Mouse (Mus musculus): ENCODE measurements at regions not wholly inside any gene's neighbourhood (a gene's known extent, or its start where the extent isn't known, plus 50 kb on each side); places are given as distances from the start of the nearest gene placed in this dataset.

- no peak overlapping the region for H3K4me3 ChIP-seq (replicated peaks; ENCODE audit: low read length)
- H3K36me3 ChIP-seq (ENCODE audit: insufficient read depth, low read length), result no peaks in the 10 kb centered on the region
- H3K9me3 ChIP-seq (ENCODE audit: low read length), result no peaks in the 10 kb centered on the region
- H3K27me3 ChIP-seq (ENCODE audit: insufficient read depth, low read length), result no peaks in the 10 kb centered on the region
- no peaks in the 10 kb centered on the region for H3K4me1 ChIP-seq (replicated peaks; ENCODE audit: low read depth, low read length)
- TF ChIP-seq CTCF (conservative IDR thresholded peaks at IDR 0.05; ENCODE audit: low read length), result no peak
- no peak for TF ChIP-seq POU5F1 (IDR thresholded peaks at IDR 0.05; ENCODE audit: borderline replicate concordance, low read length)
- TF ChIP-seq NANOG (IDR thresholded peaks at IDR 0.05; ENCODE audit: borderline replicate concordance, low read length), result no peak
Observed at GRCm38 (mm10) chr8:7760987-7761386, 900.1 kb downstream of the Efnb2 start.

- TF ChIP-seq POU5F1 (IDR thresholded peaks at IDR 0.05; ENCODE audit: borderline replicate concordance, low read length) (no peak), CTCF (conservative IDR thresholded peaks at IDR 0.05; ENCODE audit: low read length) (no peak), NANOG (IDR thresholded peaks at IDR 0.05; ENCODE audit: borderline replicate concordance, low read length) (no peak)
- Histone ChIP-seq H3K4me1 (replicated peaks; ENCODE audit: low read depth, low read length) (no peaks in the 10 kb centered on the region), H3K9me3 (ENCODE audit: low read length) (no peaks in the 10 kb centered on the region), H3K4me3 (replicated peaks; ENCODE audit: low read length) (no peak overlapping the region), H3K36me3 (ENCODE audit: insufficient read depth, low read length) (no peaks in the 10 kb centered on the region), H3K27me3 (ENCODE audit: insufficient read depth, low read length) (no peaks in the 10 kb centered on the region)
Observed at GRCm38 (mm10) chr8:7732726-7733125, 928.3 kb downstream of the Efnb2 start.

DNA sequence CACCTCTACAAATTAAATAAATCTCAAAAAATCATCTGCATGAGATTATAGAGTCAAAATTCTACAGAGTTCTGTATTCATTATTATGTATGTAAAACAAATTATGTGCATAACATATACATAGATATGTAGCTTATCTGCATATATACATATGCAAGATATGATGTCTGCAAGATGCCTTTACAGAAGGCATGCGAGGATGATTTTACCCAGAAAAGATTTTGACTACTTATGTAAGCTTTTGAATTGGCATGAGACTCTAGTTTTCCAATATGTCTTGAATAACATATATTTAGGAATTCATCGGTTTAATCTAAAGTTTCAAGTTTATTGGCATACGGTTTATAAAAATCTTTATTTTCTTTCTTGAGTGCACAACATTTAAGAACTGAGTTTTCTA lies 939.2 kb downstream of the Efnb2 start:
- Histone ChIP-seq H3K4me3 (replicated peaks; ENCODE audit: low read length) (no peak overlapping the region), H3K36me3 (ENCODE audit: insufficient read depth, low read length) (no peaks in the 10 kb centered on the region), H3K4me1 (replicated peaks; ENCODE audit: low read depth, low read length) (no peaks in the 10 kb centered on the region), H3K27me3 (ENCODE audit: insufficient read depth, low read length) (no peaks in the 10 kb centered on the region), H3K9me3 (ENCODE audit: low read length) (no peaks in the 10 kb centered on the region)
- TF ChIP-seq POU5F1 (IDR thresholded peaks at IDR 0.05; ENCODE audit: borderline replicate concordance, low read length) (no peak), NANOG (IDR thresholded peaks at IDR 0.05; ENCODE audit: borderline replicate concordance, low read length) (no peak), CTCF (conservative IDR thresholded peaks at IDR 0.05; ENCODE audit: low read length) (no peak)

GRCm38 (mm10) chr8:7718898-7719696 lies 941.9 kb downstream of the Efnb2 start:
- no peak for TF ChIP-seq NANOG (IDR thresholded peaks at IDR 0.05; ENCODE audit: borderline replicate concordance, low read length)
- TF ChIP-seq POU5F1 (IDR thresholded peaks at IDR 0.05; ENCODE audit: borderline replicate concordance, low read length), result no peak
- TF ChIP-seq CTCF (conservative IDR thresholded peaks at IDR 0.05; ENCODE audit: low read length), result no peak
- H3K4me3 ChIP-seq (replicated peaks; ENCODE audit: low read length), result no peak overlapping the region
- no peaks in the 10 kb centered on the region for H3K27me3 ChIP-seq (ENCODE audit: insufficient read depth, low read length)
- H3K4me1 ChIP-seq (replicated peaks; ENCODE audit: low read depth, low read length), result no peaks in the 10 kb centered on the region
- H3K9me3 ChIP-seq (ENCODE audit: low read length), result no peaks in the 10 kb centered on the region
- H3K36me3 ChIP-seq (ENCODE audit: insufficient read depth, low read length), result no peaks in the 10 kb centered on the region

GRCm38 (mm10) chr8:7710764-7711163 lies 950.3 kb downstream of the Efnb2 start:
- no peaks in the 10 kb centered on the region for H3K9me3 ChIP-seq (ENCODE audit: low read length)
- H3K4me1 ChIP-seq (replicated peaks; ENCODE audit: low read depth, low read length), result no peaks in the 10 kb centered on the region
- H3K27me3 ChIP-seq (ENCODE audit: insufficient read depth, low read length), result no peaks in the 10 kb centered on the region
- no peak for TF ChIP-seq NANOG (IDR thresholded peaks at IDR 0.05; ENCODE audit: borderline replicate concordance, low read length)
- TF ChIP-seq CTCF (conservative IDR thresholded peaks at IDR 0.05; ENCODE audit: low read length), result no peak
- TF ChIP-seq POU5F1 (IDR thresholded peaks at IDR 0.05; ENCODE audit: borderline replicate concordance, low read length), result no peak
- no peak overlapping the region for H3K4me3 ChIP-seq (replicated peaks; ENCODE audit: low read length)
- H3K36me3 ChIP-seq (ENCODE audit: insufficient read depth, low read length), result no peaks in the 10 kb centered on the region

GRCm38 (mm10) chr8:7709406-7709805 lies 951.6 kb downstream of the Efnb2 start:
- TF ChIP-seq CTCF (conservative IDR thresholded peaks at IDR 0.05; ENCODE audit: low read length), result no peak
- TF ChIP-seq NANOG (IDR thresholded peaks at IDR 0.05; ENCODE audit: borderline replicate concordance, low read length), result no peak
- no peak for TF ChIP-seq POU5F1 (IDR thresholded peaks at IDR 0.05; ENCODE audit: borderline replicate concordance, low read length)
- Histone ChIP-seq H3K9me3 (ENCODE audit: low read length) (no peaks in the 10 kb centered on the region), H3K4me3 (replicated peaks; ENCODE audit: low read length) (no peak overlapping the region), H3K4me1 (replicated peaks; ENCODE audit: low read depth, low read length) (no peaks in the 10 kb centered on the region), H3K36me3 (ENCODE audit: insufficient read depth, low read length) (no peaks in the 10 kb centered on the region), H3K27me3 (ENCODE audit: insufficient read depth, low read length) (no peaks in the 10 kb centered on the region)

- H3K4me1 ChIP-seq (replicated peaks; ENCODE audit: low read depth, low read length), result no peaks in the 10 kb centered on the region
- H3K4me3 ChIP-seq (replicated peaks; ENCODE audit: low read length), result no peak overlapping the region
- no peaks in the 10 kb centered on the region for H3K9me3 ChIP-seq (ENCODE audit: low read length)
- H3K27me3 ChIP-seq (ENCODE audit: insufficient read depth, low read length), result no peaks in the 10 kb centered on the region
- no peaks in the 10 kb centered on the region for H3K36me3 ChIP-seq (ENCODE audit: insufficient read depth, low read length)
- TF ChIP-seq POU5F1 (IDR thresholded peaks at IDR 0.05; ENCODE audit: borderline replicate concordance, low read length), result no peak
- TF ChIP-seq CTCF (conservative IDR thresholded peaks at IDR 0.05; ENCODE audit: low read length), result no peak
- no peak for TF ChIP-seq NANOG (IDR thresholded peaks at IDR 0.05; ENCODE audit: borderline replicate concordance, low read length)
Observed at GRCm38 (mm10) chr8:7691355-7691996, 969.6 kb downstream of the Efnb2 start.

- Histone ChIP-seq H3K9me3 (ENCODE audit: low read length) (no peaks in the 10 kb centered on the region), H3K4me3 (replicated peaks; ENCODE audit: low read length) (no peak overlapping the region), H3K36me3 (ENCODE audit: insufficient read depth, low read length) (no peaks in the 10 kb centered on the region), H3K4me1 (replicated peaks; ENCODE audit: low read depth, low read length) (no peaks in the 10 kb centered on the region), H3K27me3 (ENCODE audit: insufficient read depth, low read length) (no peaks in the 10 kb centered on the region)
- no peak for TF ChIP-seq NANOG (IDR thresholded peaks at IDR 0.05; ENCODE audit: borderline replicate concordance, low read length)
- no peak for TF ChIP-seq CTCF (conservative IDR thresholded peaks at IDR 0.05; ENCODE audit: low read length)
- no peak for TF ChIP-seq POU5F1 (IDR thresholded peaks at IDR 0.05; ENCODE audit: borderline replicate concordance, low read length)
Observed at GRCm38 (mm10) chr8:7653804-7654203, 1007.2 kb downstream of the Efnb2 start.

Measured in E14TG2a.4 (cell line).